Mouse (Mus musculus) stomach, embryonic 15.5 days (tissue): ENCODE data around the gene Pepd. TPM values are rescaled to one million over a fixed set of nuclear protein-coding genes. Genes with fewer than 3 reads are reported as not detected.

Experiments used
- ATAC-seq: fragments of 200-750 bp; cut with Nextera tagmentation; 2 replicates; pipeline ENCODE4 v1.8.0; 2017; ENCODE audit warnings: low read depth, moderate number of reproducible peaks, moderate TSS enrichment; ENCODE audit not compliant: insufficient read depth, low FRiP score
- H3K27ac ChIP-seq: fragments of 300-500 bp; sonication (generic); 2 replicates; pipeline ENCODE4 v1.5.1; 2015; ENCODE audit warnings: mild to moderate bottlenecking, inconsistent platforms
- H3K27me3 ChIP-seq: fragments of 300-500 bp; sonication (generic); replicated peaks from 2 replicates; pipeline ENCODE4 v1.6.1; 2015; ENCODE audit warnings: inconsistent platforms
- H3K36me3 ChIP-seq: fragments of 300-500 bp; sonication (generic); 2 replicates; pipeline ENCODE4 v1.6.1; 2015; ENCODE audit warnings: inconsistent platforms
- H3K4me1 ChIP-seq: fragments of 300-500 bp; sonication (generic); 2 replicates; pipeline ENCODE4 v1.6.1; 2015; ENCODE audit warnings: inconsistent platforms
- H3K4me2 ChIP-seq: fragments of 300-500 bp; sonication (generic); 2 replicates; pipeline ENCODE4 v1.6.1; 2015; ENCODE audit warnings: mild to moderate bottlenecking, inconsistent platforms
- H3K4me3 ChIP-seq: fragments of 300-500 bp; sonication (generic); replicated peaks from 2 replicates; pipeline ENCODE4 v1.5.1; 2015; ENCODE audit warnings: inconsistent platforms
- H3K9ac ChIP-seq: fragments of 300-500 bp; sonication (generic); 2 replicates; pipeline ENCODE4 v1.6.1; 2015; ENCODE audit warnings: inconsistent platforms
- H3K9me3 ChIP-seq: fragments of 300-500 bp; sonication (generic); 2 replicates; pipeline ENCODE4 v1.6.1; 2016; ENCODE audit warnings: inconsistent platforms
- WGBS: fragments of 180-500 bp; shearing (Covaris S2); methylation state at CpG from one replicate; pipeline ENCODE4 v1.1.7; 2015; 5-methylcytosine and 5-hydroxymethylcytosine counted together
- polyA plus RNA-seq: library from polyadenylated mRNA; unstranded; fragments of >200 nt; fragmentation: Nextera tagmentation; extraction: Ambion mirVana; gene quantifications from 2 replicates; pipeline ENCODE4 v1.2.1, GENCODE M21; 2015

Gene Pepd
- polyA plus RNA-seq, 1 experiment from 2014 or later: 68.9 TPM

GRCm38 (mm10) chr7:35035565-35035964 lies 123.4 kb downstream of the Pepd start:
- H3K4me1 ChIP-seq: peaks cover 14% of the 10 kb centered on the region; the same call in 1 of the 2 replicates
- H3K4me2 ChIP-seq: no peak overlapping the region
- H3K36me3 ChIP-seq: no peaks in the 10 kb centered on the region
- 67% methylated on average over 4 of the region's 4 CpGs for WGBS
- H3K27me3 ChIP-seq: no peaks in the 10 kb centered on the region
- no peak overlapping the region for H3K9ac ChIP-seq
- no peak overlapping the region for H3K27ac ChIP-seq
- H3K9me3 ChIP-seq: no peaks in the 10 kb centered on the region
- no peak overlapping the region for H3K4me3 ChIP-seq
- ATAC-seq: no peak

- peak overlapping the region; percentile 59; the same call in 1 of the 2 replicates for H3K27ac ChIP-seq
- H3K4me2 ChIP-seq: no peak overlapping the region
- peak; percentile 55; the same call in 1 of the 2 replicates for ATAC-seq
- whole genome bisulfite sequencing: 43% methylated on average over 5 of the region's 5 CpGs
- H3K36me3 ChIP-seq: no peaks in the 10 kb centered on the region
- H3K27me3 ChIP-seq: no peaks in the 10 kb centered on the region
- H3K9ac ChIP-seq: no peak overlapping the region
- peaks cover 14% of the 10 kb centered on the region; the same call in 1 of the 2 replicates for H3K4me1 ChIP-seq
- H3K4me3 ChIP-seq: no peak overlapping the region
- H3K9me3 ChIP-seq: no peaks in the 10 kb centered on the region
These were observed 124.1 kb downstream of the Pepd start for GRCm38 (mm10) chr7:35036266-35036731.

- Histone ChIP-seq H3K4me1 (peaks cover 14% of the 10 kb centered on the region; the same call in 1 of the 2 replicates), H3K9ac (no peak overlapping the region), H3K36me3 (no peaks in the 10 kb centered on the region), H3K27me3 (no peaks in the 10 kb centered on the region), H3K4me3 (no peak overlapping the region), H3K4me2 (no peak overlapping the region), H3K27ac (no peak overlapping the region), H3K9me3 (no peaks in the 10 kb centered on the region)
- no peak for ATAC-seq
- 78% methylated on average over 6 of the region's 6 CpGs for WGBS
These were observed 125.2 kb downstream of the Pepd start for GRCm38 (mm10) chr7:35037408-35037807.

GRCm38 (mm10) chr7:35040176-35040972 lies 128.2 kb downstream of the Pepd start:
- Histone ChIP-seq H3K4me1 (peaks cover 11% of the 10 kb centered on the region; the same call in 1 of the 2 replicates), H3K9ac (no peak overlapping the region), H3K27ac (no peak overlapping the region), H3K4me2 (no peak overlapping the region), H3K4me3 (no peak overlapping the region), H3K27me3 (no peaks in the 10 kb centered on the region), H3K9me3 (no peaks in the 10 kb centered on the region), H3K36me3 (peaks cover 19% of the 10 kb centered on the region)
- WGBS: 90% methylated on average over 9 of the region's 9 CpGs
- ATAC-seq: no peak

GRCm38 (mm10) chr7:35041286-35042208 lies 129.4 kb downstream of the Pepd start:
- 87% methylated on average over 2 of the region's 2 CpGs for WGBS
- Histone ChIP-seq H3K4me3 (no peak overlapping the region), H3K4me2 (no peak overlapping the region), H3K36me3 (peaks cover 22% of the 10 kb centered on the region), H3K27ac (no peak overlapping the region), H3K27me3 (no peaks in the 10 kb centered on the region), H3K4me1 (peaks cover 4% of the 10 kb centered on the region; the same call in 1 of the 2 replicates), H3K9ac (no peak overlapping the region), H3K9me3 (no peaks in the 10 kb centered on the region)
- ATAC-seq: no peak

- no peak overlapping the region for H3K9ac ChIP-seq
- no peak for ATAC-seq
- H3K27me3 ChIP-seq: no peaks in the 10 kb centered on the region
- H3K27ac ChIP-seq: no peak overlapping the region
- H3K4me3 ChIP-seq: no peak overlapping the region
- H3K4me2 ChIP-seq: no peak overlapping the region
- peaks cover 22% of the 10 kb centered on the region for H3K36me3 ChIP-seq
- no peaks in the 10 kb centered on the region for H3K4me1 ChIP-seq
- no peaks in the 10 kb centered on the region for H3K9me3 ChIP-seq
These were observed 130.0 kb downstream of the Pepd start for GRCm38 (mm10) chr7:35042209-35042554.

- Histone ChIP-seq H3K9me3 (no peaks in the 10 kb centered on the region), H3K4me1 (no peaks in the 10 kb centered on the region), H3K9ac (no peak overlapping the region), H3K4me3 (no peak overlapping the region), H3K27me3 (no peaks in the 10 kb centered on the region), H3K4me2 (no peak overlapping the region), H3K27ac (no peak overlapping the region), H3K36me3 (peaks cover 22% of the 10 kb centered on the region)
- WGBS: 87% methylated on average over 5 of the region's 5 CpGs
- no peak for ATAC-seq
These were observed 130.6 kb downstream of the Pepd start for GRCm38 (mm10) chr7:35042759-35043217.

- ATAC-seq: no peak
- no peaks in the 10 kb centered on the region for H3K9me3 ChIP-seq
- WGBS: 95% methylated on average over 10 of the region's 10 CpGs
- H3K27ac ChIP-seq: no peak overlapping the region
- no peak overlapping the region for H3K4me2 ChIP-seq
- H3K36me3 ChIP-seq: peaks cover 22% of the 10 kb centered on the region
- H3K9ac ChIP-seq: no peak overlapping the region
- H3K27me3 ChIP-seq: no peaks in the 10 kb centered on the region
- H3K4me1 ChIP-seq: no peaks in the 10 kb centered on the region
- no peak overlapping the region for H3K4me3 ChIP-seq
These were observed 131.2 kb downstream of the Pepd start for GRCm38 (mm10) chr7:35043266-35043817.

GRCm38 (mm10) chr7:35044719-35045118 lies 132.5 kb downstream of the Pepd start:
- no peak overlapping the region for H3K27ac ChIP-seq
- H3K36me3 ChIP-seq: peaks cover 22% of the 10 kb centered on the region
- WGBS: 84% methylated on average over 2 of the region's 2 CpGs
- H3K4me2 ChIP-seq: no peak overlapping the region
- no peaks in the 10 kb centered on the region for H3K27me3 ChIP-seq
- H3K9ac ChIP-seq: no peak overlapping the region
- no peak for ATAC-seq
- H3K4me3 ChIP-seq: no peak overlapping the region
- no peaks in the 10 kb centered on the region for H3K9me3 ChIP-seq
- H3K4me1 ChIP-seq: no peaks in the 10 kb centered on the region

- Histone ChIP-seq H3K9me3 (no peaks in the 10 kb centered on the region), H3K27ac (no peak overlapping the region), H3K4me3 (no peak overlapping the region), H3K4me2 (no peak overlapping the region), H3K36me3 (peaks cover 29% of the 10 kb centered on the region), H3K9ac (no peak overlapping the region), H3K4me1 (no peaks in the 10 kb centered on the region), H3K27me3 (no peaks in the 10 kb centered on the region)
- ATAC-seq: no peak
- WGBS: 88% methylated on average over 4 of the region's 4 CpGs
These were observed 133.9 kb downstream of the Pepd start for GRCm38 (mm10) chr7:35046091-35046490.

- Histone ChIP-seq H3K4me2 (no peak overlapping the region), H3K9ac (no peak overlapping the region)
These were observed 138.4 kb downstream of the Pepd start for GRCm38 (mm10) chr7:35050540-35050939.

More at GRCm38 (mm10) chr7:35050540-35050939, 138.4 kb downstream of the Pepd start:
- H3K36me3 ChIP-seq: peaks cover 9% of the 10 kb centered on the region; the same call in 1 of the 2 replicates
- WGBS: 94% methylated on average over 12 of the region's 12 CpGs
- no peak for ATAC-seq
- no peaks in the 10 kb centered on the region for H3K27me3 ChIP-seq
- H3K9me3 ChIP-seq: no peaks in the 10 kb centered on the region
- no peak overlapping the region for H3K4me3 ChIP-seq
- H3K27ac ChIP-seq: no peak overlapping the region
- 0 out of 2 replicates have a peak, but pooled peaks cover 3% of the 10 kb centered on the region for H3K4me1 ChIP-seq
